In the genomic region with DNA sequence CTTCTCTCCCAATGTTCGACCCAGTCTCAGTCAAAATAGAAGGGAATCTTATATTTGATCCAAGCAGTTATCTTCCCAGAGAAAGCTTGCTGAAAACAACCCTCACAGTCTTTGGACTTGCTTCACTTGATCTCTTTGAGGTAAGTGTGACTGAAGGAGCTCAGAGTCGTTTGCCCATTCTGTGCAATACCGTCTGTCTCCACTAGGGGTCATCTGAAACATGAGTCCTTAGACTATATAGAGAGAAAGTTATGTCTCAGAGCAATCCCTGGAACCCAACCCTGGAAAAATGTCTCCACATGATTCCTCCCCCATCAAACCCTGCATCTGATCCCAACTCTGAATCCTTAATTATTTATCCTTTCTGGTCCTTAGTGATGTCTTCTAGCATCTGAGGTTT, we compare ENCODE assay signal across 8 mouse cellular contexts. TPM values are rescaled to one million over a fixed set of nuclear protein-coding genes. Genes with fewer than 3 reads are reported as not detected.
DNase-seq lines count a peak whose midpoint lies in the region; ATAC-seq and TF ChIP-seq lines count a peak whose summit lies in the region.

No protein-coding gene starts in this region.

- in situ Hi-C loops in ES-E14 (cut with MboI; ENCODE audit: low sequenced_read_pairs in 2 of 2, unreplicated experiment in 2 of 2), result no loop called here

- no peaks in the 10 kb centered on the region for H3K4me1 ChIP-seq in ES-E14 (ENCODE audit: control insufficient read depth in 2 of 2, insufficient read depth in 2 of 2, low read length in 2 of 2, poor library complexity in 1 of 2)
- H3K4me1 ChIP-seq in midbrain, postnatal 0 days (ENCODE audit: insufficient read depth, low read length), result no peaks in the 10 kb centered on the region

- no peak overlapping the region for H3K27ac ChIP-seq in ES-E14 (ENCODE audit: insufficient read depth, low read depth, low read length, poor library complexity, severe bottlenecking)
- no peak overlapping the region for H3K27ac ChIP-seq in midbrain, postnatal 0 days (ENCODE audit: low read depth, low read length)

- no peak for ATAC-seq in midbrain, postnatal 0 days (ENCODE audit: low FRiP score)
- no peak for ATAC-seq in megakaryocyte, adult 5-6 weeks (ENCODE audit: poor library complexity, severe bottlenecking)

- DNase-seq in left cerebral cortex, postnatal 25 days (ENCODE audit: low spot score in 2 of 2), result peak; percentile 26 to 32
- DNase-seq in left cerebral cortex, adult 11 months (ENCODE audit: low spot score), result no peak
- DNase-seq in ES-E14 (ENCODE audit: low read depth, low spot score), result peak; percentile 64
- peak; percentile 9 for DNase-seq in adrenal gland, adult 8-10 months
- DNase-seq in fibroblast of lung, adult 2 months (ENCODE audit: low read depth), result peak; percentile 57
- DNase-seq in kidney, postnatal 14 days, result peak; percentile 56
- peak; percentile 69 for DNase-seq in midbrain, postnatal 0 days (ENCODE audit: low spot score)

- intact Hi-C loops in left cerebral cortex, postnatal 25 days (cut with DNase I), result loop anchor here (2.0 kb wide), 1 partner anchor 316 kb away; no protein-coding TSS in a partner anchor

- no peaks in the 10 kb centered on the region for H3K9me3 ChIP-seq in ES-E14 (ENCODE audit: control insufficient read depth, insufficient read depth, low read depth, low read length)
- no peaks in the 10 kb centered on the region for H3K9me3 ChIP-seq in midbrain, postnatal 0 days (ENCODE audit: low read length)

- 9% methylated on average over 3 of the region's 3 CpGs for WGBS in midbrain, postnatal 0 days

- no peak overlapping the region for H3K9ac ChIP-seq in ES-E14 (ENCODE audit: insufficient read depth, low read depth, low read length, poor library complexity, severe bottlenecking)
- H3K9ac ChIP-seq in midbrain, postnatal 0 days (replicated peaks; ENCODE audit: low read length, poor library complexity, severe bottlenecking), result no peak overlapping the region

- H3K4me2 ChIP-seq in midbrain, postnatal 0 days (ENCODE audit: low read depth, low read length, poor library complexity, severe bottlenecking), result no peak overlapping the region

- no peaks in the 10 kb centered on the region for H3K27me3 ChIP-seq in midbrain, postnatal 0 days (ENCODE audit: insufficient read depth, low read length)

- no peaks in the 10 kb centered on the region for H3K36me3 ChIP-seq in ES-E14 (ENCODE audit: control insufficient read depth, insufficient read depth, low read length, poor library complexity, severe bottlenecking)
- no peaks in the 10 kb centered on the region for H3K36me3 ChIP-seq in midbrain, postnatal 0 days (ENCODE audit: insufficient read depth, low read length)

- no peak overlapping the region for H3K4me3 ChIP-seq in ES-E14 (ENCODE audit: insufficient read depth in 1 of 2, low read depth in 1 of 2, low read length in 2 of 2, poor library complexity in 1 of 2, severe bottlenecking in 1 of 2)
- H3K4me3 ChIP-seq in midbrain, postnatal 0 days (ENCODE audit: low read depth, low read length), result no peak overlapping the region

- peak; percentile 66 for TF ChIP-seq CTCF in midbrain, postnatal 0 days (IDR thresholded peaks at IDR 0.05)

TF ChIP-seq in ES-E14, 5 proteins besides CTCF, POLR2A, EP300 and RAD21:
- TF ChIP-seq ZC3H11A (IDR thresholded peaks at IDR 0.05; ENCODE audit: borderline replicate concordance, low read depth, low read length) (peak; percentile 52; the same call in 1 of the 2 replicates), HCFC1 (IDR thresholded peaks at IDR 0.05; ENCODE audit: borderline replicate concordance, insufficient read depth, low read length) (no peak)

RNA-seq across cellular contexts. Expression of a gene that starts 13.4 kb away (rescaled TPM):
- total RNA-seq in left cerebral cortex, postnatal 25 days (2021), result under 1 TPM; 0.16 to 0.30 TPM
- total RNA-seq in ES-E14 (2012; rRNA removed), result 1.2 and 1.7 TPM in 2 replicates
- 1 to 10 TPM in 2 of 4 experiments, under 1 TPM in 2; 0.03 to 1.4 (median 0.78) TPM for total RNA-seq in adrenal gland, adult 8-10 months (2022)
- total RNA-seq in midbrain, postnatal 0 days (2014; rRNA removed), result 0.05 TPM in 2 replicates
- polyA plus RNA-seq in midbrain, postnatal 0 days (2015; fragmentation: Nextera tagmentation; extraction: Ambion mirVana), result not detected in 2 replicates
- total RNA-seq in megakaryocyte, adult 5-6 weeks (2015), result not detected in 2 replicates
- not detected in 2 replicates for total RNA-seq in megakaryocyte, adult 5-6 weeks (2017)
